Mouse (Mus musculus) kidney, adult 18-20 months (tissue): ENCODE results near the gene Xiap.
"Not testable (repeated sequence)": the region's sequence is repeated elsewhere in the genome, so short reads cannot be mapped to it uniquely, and the experiment has no call there.

ENCODE experiments used
- DNase-seq: peaks from one replicate; pipeline ENCODE4 v3.0.0; 2021

Gene Xiap

GRCm38 (mm10) chrX:42059282-42060068 is at the start of gene Xiap:
TSS of gene Xiap (plus strand) at chrX:42059679.
- DNase-seq = no peak

GRCm38 (mm10) chrX:42012677-42013208 is 46.7 kb upstream of the Xiap start:
- DNase-seq = no peak

GRCm38 (mm10) chrX:42013776-42014175 is 45.7 kb upstream of the Xiap start:
- no peak for DNase-seq

GRCm38 (mm10) chrX:42014502-42014901 is 45.0 kb upstream of the Xiap start:
- no peak for DNase-seq

- no peak for DNase-seq
These were observed 41.4 kb upstream of the Xiap start for GRCm38 (mm10) chrX:42018030-42018429.

GRCm38 (mm10) chrX:42019441-42019840 is 40.0 kb upstream of the Xiap start:
- no peak for DNase-seq

- DNase-seq = not testable (repeated sequence)
These were observed 33.6 kb upstream of the Xiap start for GRCm38 (mm10) chrX:42025802-42026440.

GRCm38 (mm10) chrX:42026981-42027380 is 32.5 kb upstream of the Xiap start:
- not testable (repeated sequence) for DNase-seq

- DNase-seq = peak; percentile 80
These were observed 26.3 kb upstream of the Xiap start for GRCm38 (mm10) chrX:42033111-42033693.

- no peak for DNase-seq
These were observed 25.6 kb upstream of the Xiap start for GRCm38 (mm10) chrX:42033911-42034310.

GRCm38 (mm10) chrX:42039481-42039880 is 20.0 kb upstream of the Xiap start:
- DNase-seq = no peak

- no peak for DNase-seq
These were observed 14.5 kb upstream of the Xiap start for GRCm38 (mm10) chrX:42044935-42045334.

GRCm38 (mm10) chrX:42050652-42051643 is 8.5 kb upstream of the Xiap start:
- DNase-seq = no peak

- no peak for DNase-seq
These were observed 2.5 kb upstream of the Xiap start for GRCm38 (mm10) chrX:42057012-42057411.

- no peak for DNase-seq
These were observed 1.6 kb upstream of the Xiap start for GRCm38 (mm10) chrX:42057873-42058272.

- DNase-seq = no peak
These were observed 4.1 kb downstream of the Xiap start for GRCm38 (mm10) chrX:42063621-42064020.

- no peak for DNase-seq
These were observed 5.6 kb downstream of the Xiap start for GRCm38 (mm10) chrX:42065086-42065485.

GRCm38 (mm10) chrX:42066771-42067170 is 7.3 kb downstream of the Xiap start:
- no peak for DNase-seq

GRCm38 (mm10) chrX:42067791-42068200 is 8.3 kb downstream of the Xiap start:
- DNase-seq = peak; percentile 79

- DNase-seq = peak; percentile 84
These were observed 8.9 kb downstream of the Xiap start for GRCm38 (mm10) chrX:42068201-42068874.

- DNase-seq = peak; percentile 15
These were observed 9.4 kb downstream of the Xiap start for GRCm38 (mm10) chrX:42068875-42069257.

- no peak for DNase-seq
These were observed 28.3 kb downstream of the Xiap start for GRCm38 (mm10) chrX:42087731-42088130.
